Mouse (Mus musculus) stomach, embryonic 14.5 days (tissue): ENCODE data around the gene Rpl7l1. TPM values are rescaled to one million over a fixed set of nuclear protein-coding genes. Genes with fewer than 3 reads are reported as not detected.

ENCODE experiments used
- ATAC-seq: fragments of 200-750 bp; cut with Nextera tagmentation; 2 replicates; pipeline ENCODE4 v1.8.0; 2017; ENCODE audit warnings: low read depth, moderate TSS enrichment; ENCODE audit not compliant: insufficient number of reproducible peaks, insufficient read depth, low FRiP score
- H3K27ac ChIP-seq: fragments of 300-500 bp; sonication (generic); 2 replicates; pipeline ENCODE4 v1.5.1; 2014; ENCODE audit warnings: mild to moderate bottlenecking, low read length, moderate library complexity, mixed read lengths
- H3K27me3 ChIP-seq: fragments of 300-500 bp; sonication (generic); 2 replicates; pipeline ENCODE4 v1.6.1; 2014; ENCODE audit warnings: low read length, control low read depth, mixed read lengths; ENCODE audit not compliant: control insufficient read depth, insufficient read depth
- H3K36me3 ChIP-seq: fragments of 300-500 bp; sonication (generic); 2 replicates; pipeline ENCODE4 v1.6.1; 2014; ENCODE audit warnings: mild to moderate bottlenecking, control low read depth, low read length, moderate library complexity, mixed read lengths; ENCODE audit not compliant: control insufficient read depth, insufficient read depth
- H3K4me1 ChIP-seq: fragments of 300-500 bp; sonication (generic); 2 replicates; pipeline ENCODE4 v1.6.1; 2014; ENCODE audit warnings: low read length, control low read depth, mixed read lengths; ENCODE audit not compliant: control insufficient read depth, insufficient read depth
- H3K4me2 ChIP-seq: fragments of 300-500 bp; sonication (generic); replicated peaks from 2 replicates; pipeline ENCODE4 v1.6.1; 2014; ENCODE audit warnings: low read depth, low read length, control low read depth
- H3K4me3 ChIP-seq: fragments of 300-500 bp; sonication (generic); 2 replicates; pipeline ENCODE4 v1.5.1; 2014; ENCODE audit warnings: low read depth, low read length, control low read depth
- H3K9ac ChIP-seq: fragments of 300-500 bp; sonication (generic); replicated peaks from 2 replicates; pipeline ENCODE4 v1.6.1; 2014; ENCODE audit warnings: low read depth, mild to moderate bottlenecking, control low read depth, low read length, moderate library complexity, mixed read lengths
- H3K9me3 ChIP-seq: fragments of 300-500 bp; sonication (generic); 2 replicates; pipeline ENCODE4 v1.6.1; 2016; ENCODE audit warnings: low read depth, low read length, control low read depth; ENCODE audit not compliant: control insufficient read depth
- WGBS: fragments of 180-500 bp; shearing (Covaris S2); extraction: QIAGEN DNeasy Blood & Tissue Kit; methylation state at CpG from one replicate; pipeline ENCODE4 v1.1.7; 2014; 5-methylcytosine and 5-hydroxymethylcytosine counted together
- polyA plus RNA-seq: library from polyadenylated mRNA; unstranded; fragments of >200 nt; fragmentation: Nextera tagmentation; extraction: Ambion mirVana; gene quantifications from 2 replicates; pipeline ENCODE4 v1.2.1, GENCODE M21; 2014

Rpl7l1 gene
- polyA plus RNA-seq, 1 experiment from 2014 or later = 149 TPM

- Histone ChIP-seq H3K4me1 (no peaks in the 10 kb centered on the region), H3K36me3 (no peaks in the 10 kb centered on the region), H3K4me2 (no peak within 1 kb of the TSS), H3K27me3 (no peaks in the 10 kb centered on the region), H3K9ac (no peak within 1 kb of the TSS), H3K9me3 (no peaks in the 10 kb centered on the region), H3K27ac (no peak within 1 kb of the TSS), H3K4me3 (no peak within 1 kb of the TSS)
- 52% methylated on average over 2 of the region's 2 CpGs for WGBS
- no peak for ATAC-seq
Measured at GRCm38 (mm10) chr17:46763544-46763943, 18.9 kb downstream of the Rpl7l1 start, which contains the start of gene Ptcra. Gene Ptcra (minus strand): TSS chr17:46763712.

- Histone ChIP-seq H3K9me3 (no peaks in the 10 kb centered on the region), H3K9ac (no peak overlapping the region), H3K4me3 (no peak overlapping the region), H3K27me3 (no peaks in the 10 kb centered on the region), H3K4me1 (no peaks in the 10 kb centered on the region), H3K27ac (no peak overlapping the region), H3K36me3 (no peaks in the 10 kb centered on the region), H3K4me2 (no peak overlapping the region)
- no peak for ATAC-seq
- WGBS = 79% methylated on average over 12 of the region's 12 CpGs
Measured at GRCm38 (mm10) chr17:46758753-46759152, 23.7 kb downstream of the Rpl7l1 start.

- under 1% methylated on average over 57 of the region's 58 CpGs for WGBS
- Histone ChIP-seq H3K9me3 (no peaks in the 10 kb centered on the region), H3K4me1 (no peaks in the 10 kb centered on the region), H3K9ac (peak within 1 kb of the TSS; percentile 22), H3K27me3 (no peaks in the 10 kb centered on the region), H3K27ac (peak within 1 kb of the TSS; percentile 88), H3K4me2 (peak within 1 kb of the TSS; percentile 56), H3K36me3 (0 out of 2 replicates have a peak, but pooled peaks cover 4% of the 10 kb centered on the region), H3K4me3 (peak within 1 kb of the TSS; percentile 65)
- peak; percentile 99 for ATAC-seq
Measured at GRCm38 (mm10) chr17:46751794-46752556, 30.5 kb downstream of the Rpl7l1 start, which contains the start of gene Cnpy3. Gene Cnpy3 (minus strand): TSS chr17:46752214.

GRCm38 (mm10) chr17:46751056-46751793, 31.2 kb downstream of the Rpl7l1 start:
- H3K9ac ChIP-seq = peak overlapping the region; percentile 22
- WGBS = 17% methylated on average over 16 of the region's 16 CpGs
- ATAC-seq = no peak; the same call in 1 of the 2 replicates
- peak overlapping the region; percentile 88 for H3K27ac ChIP-seq
- peak overlapping the region; percentile 56 for H3K4me2 ChIP-seq
- no peaks in the 10 kb centered on the region for H3K27me3 ChIP-seq
- H3K9me3 ChIP-seq = no peaks in the 10 kb centered on the region
- H3K4me1 ChIP-seq = no peaks in the 10 kb centered on the region
- H3K36me3 ChIP-seq = 0 out of 2 replicates have a peak, but pooled peaks cover 6% of the 10 kb centered on the region
- peak overlapping the region; percentile 65 for H3K4me3 ChIP-seq

- H3K9ac ChIP-seq = no peak overlapping the region
- H3K4me3 ChIP-seq = peak overlapping the region; percentile 65; the same call in 1 of the 2 replicates
- H3K27ac ChIP-seq = no peak overlapping the region; the same call in 1 of the 2 replicates
- no peak for ATAC-seq
- 0 out of 2 replicates have a peak, but pooled peaks cover 6% of the 10 kb centered on the region for H3K36me3 ChIP-seq
- peak overlapping the region; percentile 56 for H3K4me2 ChIP-seq
- no peaks in the 10 kb centered on the region for H3K9me3 ChIP-seq
- H3K4me1 ChIP-seq = no peaks in the 10 kb centered on the region
- H3K27me3 ChIP-seq = no peaks in the 10 kb centered on the region
- 92% methylated on average over 4 of the region's 4 CpGs for WGBS
Measured at GRCm38 (mm10) chr17:46750580-46750979, 31.9 kb downstream of the Rpl7l1 start.

GRCm38 (mm10) chr17:46749282-46749681, 33.2 kb downstream of the Rpl7l1 start:
- Histone ChIP-seq H3K4me2 (no peak overlapping the region), H3K36me3 (0 out of 2 replicates have a peak, but pooled peaks cover 6% of the 10 kb centered on the region), H3K9ac (no peak overlapping the region), H3K9me3 (no peaks in the 10 kb centered on the region), H3K4me3 (no peak overlapping the region), H3K27ac (no peak overlapping the region), H3K4me1 (no peaks in the 10 kb centered on the region), H3K27me3 (no peaks in the 10 kb centered on the region)
- 92% methylated on average over 5 of the region's 5 CpGs for WGBS
- ATAC-seq = no peak

GRCm38 (mm10) chr17:46747806-46748205, 34.7 kb downstream of the Rpl7l1 start:
- no peaks in the 10 kb centered on the region for H3K4me1 ChIP-seq

GRCm38 (mm10) chr17:46747234-46747633, 35.2 kb downstream of the Rpl7l1 start:
- no peak overlapping the region for H3K4me2 ChIP-seq
- H3K9me3 ChIP-seq = no peaks in the 10 kb centered on the region
- no peaks in the 10 kb centered on the region for H3K27me3 ChIP-seq
- no peak overlapping the region for H3K4me3 ChIP-seq
- H3K9ac ChIP-seq = no peak overlapping the region
- no peak for ATAC-seq
- 81% methylated on average over 8 of the region's 8 CpGs for WGBS
- no peaks in the 10 kb centered on the region for H3K4me1 ChIP-seq
- H3K36me3 ChIP-seq = peaks cover 18% of the 10 kb centered on the region; the same call in 1 of the 2 replicates
- no peak overlapping the region for H3K27ac ChIP-seq

More at GRCm38 (mm10) chr17:46747806-46748205, 34.7 kb downstream of the Rpl7l1 start:
- H3K9ac ChIP-seq = no peak overlapping the region
- no peaks in the 10 kb centered on the region for H3K27me3 ChIP-seq
- 85% methylated on average over 2 of the region's 2 CpGs for WGBS
- no peaks in the 10 kb centered on the region for H3K9me3 ChIP-seq
- H3K4me3 ChIP-seq = no peak overlapping the region
- H3K36me3 ChIP-seq = peaks cover 12% of the 10 kb centered on the region; the same call in 1 of the 2 replicates
- no peak overlapping the region for H3K27ac ChIP-seq
- ATAC-seq = no peak
- H3K4me2 ChIP-seq = no peak overlapping the region
